Mouse (Mus musculus): ENCODE data around the gene Zdhhc19. TPM values are rescaled to one million over a fixed set of nuclear protein-coding genes. Genes with fewer than 3 reads are reported as not detected.

Gene Zdhhc19
- polyA plus RNA-seq, 1 experiment = 0.42 TPM

DNA sequence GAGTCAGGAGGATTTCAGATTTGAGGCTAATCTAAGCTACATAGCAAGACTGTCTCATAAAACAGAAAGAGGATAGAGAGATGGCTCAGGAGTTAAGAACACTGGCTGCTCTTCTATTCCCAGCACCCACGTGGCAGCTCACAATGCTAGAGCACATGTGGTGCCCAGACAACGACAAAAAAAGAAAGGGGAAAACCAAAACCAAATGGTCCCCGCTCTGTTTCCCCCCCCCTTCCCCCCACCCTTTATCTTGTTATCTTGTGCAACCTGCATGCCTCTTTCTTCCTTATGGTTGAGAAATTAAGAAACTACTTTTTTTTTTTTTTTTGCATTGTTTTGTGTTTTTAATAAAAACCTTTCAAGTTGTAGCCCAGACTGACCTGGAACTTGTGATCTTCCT is 27.6 kb upstream of the Zdhhc19 start:
- no peak overlapping the region for H3K4me3 ChIP-seq (ENCODE audit: low read depth, low read length)
- peaks cover 5% of the 10 kb centered on the region; the same call in 1 of the 2 replicates for H3K4me1 ChIP-seq (ENCODE audit: control insufficient read depth, insufficient read depth, insufficient read length, low read length)
- no peak overlapping the region for H3K27ac ChIP-seq (ENCODE audit: insufficient read depth, low read depth, low read length)
- 84% methylated on average over 3 of the region's 3 CpGs for WGBS
- TF ChIP-seq CTCF (IDR thresholded peaks at IDR 0.05; ENCODE audit: extremely low read depth, insufficient read length, insufficient replicate concordance, low read depth, low read length) (no peak), POLR2A (IDR thresholded peaks at IDR 0.05; ENCODE audit: low read depth, low read length) (no peak)
- H3K27me3 ChIP-seq (ENCODE audit: control insufficient read depth, insufficient read depth, low read length) = no peaks in the 10 kb centered on the region
- H3K36me3 ChIP-seq (ENCODE audit: control insufficient read depth, insufficient read depth, low read length) = peaks cover 66% of the 10 kb centered on the region

DNA sequence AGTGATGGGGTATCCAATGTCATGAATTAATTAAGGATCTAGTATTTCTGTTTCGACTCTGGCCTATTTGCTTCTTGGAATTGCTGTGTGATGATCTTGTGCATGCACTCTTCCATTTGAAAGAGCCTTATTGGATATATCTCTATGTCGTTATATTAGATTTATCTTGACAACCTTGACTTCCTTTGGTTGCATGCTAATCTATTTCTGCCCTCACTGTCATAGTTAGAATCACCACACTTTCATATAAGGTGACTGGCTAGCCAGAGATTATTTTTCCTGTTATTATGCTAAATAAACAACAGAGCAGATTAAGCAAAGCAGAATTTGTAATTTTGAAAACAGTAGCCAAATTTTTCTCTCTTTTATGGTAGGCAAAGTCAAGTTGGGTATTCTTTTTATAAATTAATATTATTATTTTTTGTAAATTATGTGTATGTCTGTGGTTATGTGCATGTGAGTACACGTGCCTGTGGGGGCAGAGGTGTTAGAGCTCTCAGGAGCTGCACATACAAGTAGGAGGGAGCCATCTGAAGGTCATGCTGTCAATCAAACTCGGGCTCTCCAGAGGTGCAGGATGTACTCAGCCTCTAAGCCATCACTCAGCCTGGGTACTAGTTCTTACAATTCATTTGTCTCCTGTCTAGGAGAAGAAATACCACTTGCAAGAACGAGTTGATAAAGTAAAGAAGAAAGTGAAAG is 26.5 kb upstream of the Zdhhc19 start:
- Histone ChIP-seq H3K36me3 (ENCODE audit: control insufficient read depth, insufficient read depth, low read length) (peaks cover 67% of the 10 kb centered on the region), H3K27me3 (ENCODE audit: control insufficient read depth, insufficient read depth, low read length) (no peaks in the 10 kb centered on the region), H3K4me1 (ENCODE audit: control insufficient read depth, insufficient read depth, insufficient read length, low read length) (no peaks in the 10 kb centered on the region), H3K4me3 (ENCODE audit: low read depth, low read length) (no peak overlapping the region), H3K27ac (ENCODE audit: insufficient read depth, low read depth, low read length) (no peak overlapping the region)
- WGBS = 70% methylated on average over 5 of the region's 5 CpGs
- TF ChIP-seq CTCF (IDR thresholded peaks at IDR 0.05; ENCODE audit: extremely low read depth, insufficient read length, insufficient replicate concordance, low read depth, low read length) (no peak), POLR2A (IDR thresholded peaks at IDR 0.05; ENCODE audit: low read depth, low read length) (no peak)

DNA sequence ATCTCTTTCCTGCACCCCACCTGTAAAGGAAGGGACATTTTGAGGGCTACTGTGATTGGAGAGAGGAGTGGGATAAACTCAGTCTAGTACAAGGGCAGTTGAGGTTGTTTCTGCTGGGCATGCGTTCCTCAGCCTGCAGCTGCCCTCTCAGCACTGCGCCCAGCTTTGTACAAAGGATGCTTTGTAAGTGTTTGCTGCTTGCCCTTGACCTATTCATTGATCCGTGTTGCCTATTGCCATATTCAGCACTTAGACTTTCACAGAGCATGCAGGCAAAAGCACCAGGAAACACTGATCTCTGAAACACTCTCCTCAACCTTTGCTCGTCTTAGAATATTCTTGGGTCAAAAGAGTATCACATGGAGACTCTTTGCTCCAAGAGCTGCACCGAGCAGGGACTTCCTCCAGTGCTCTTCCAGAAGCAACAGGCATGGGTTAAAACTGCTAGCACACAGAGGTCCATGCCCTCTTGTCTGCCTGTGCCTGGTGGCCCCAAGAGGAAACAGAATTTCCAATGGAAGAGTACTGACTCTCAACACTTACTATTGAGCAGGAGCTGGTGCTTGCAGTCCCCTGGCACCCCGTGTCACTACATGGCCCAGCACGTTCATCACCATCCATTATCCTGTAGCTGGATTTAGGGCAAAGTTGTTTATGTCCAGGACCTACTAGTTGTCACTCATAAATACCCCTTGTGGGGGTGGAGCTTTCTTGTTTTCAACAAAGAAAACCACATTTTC is 23.6 kb upstream of the Zdhhc19 start:
- WGBS = 61% methylated on average over 7 of the region's 7 CpGs
- Histone ChIP-seq H3K27ac (ENCODE audit: insufficient read depth, low read depth, low read length) (no peak overlapping the region), H3K4me3 (ENCODE audit: low read depth, low read length) (no peak overlapping the region), H3K27me3 (ENCODE audit: control insufficient read depth, insufficient read depth, low read length) (no peaks in the 10 kb centered on the region), H3K36me3 (ENCODE audit: control insufficient read depth, insufficient read depth, low read length) (peaks cover 75% of the 10 kb centered on the region), H3K4me1 (ENCODE audit: control insufficient read depth, insufficient read depth, insufficient read length, low read length) (no peaks in the 10 kb centered on the region)
- TF ChIP-seq CTCF (IDR thresholded peaks at IDR 0.05; ENCODE audit: extremely low read depth, insufficient read length, insufficient replicate concordance, low read depth, low read length) (no peak), POLR2A (IDR thresholded peaks at IDR 0.05; ENCODE audit: low read depth, low read length) (no peak)

DNA sequence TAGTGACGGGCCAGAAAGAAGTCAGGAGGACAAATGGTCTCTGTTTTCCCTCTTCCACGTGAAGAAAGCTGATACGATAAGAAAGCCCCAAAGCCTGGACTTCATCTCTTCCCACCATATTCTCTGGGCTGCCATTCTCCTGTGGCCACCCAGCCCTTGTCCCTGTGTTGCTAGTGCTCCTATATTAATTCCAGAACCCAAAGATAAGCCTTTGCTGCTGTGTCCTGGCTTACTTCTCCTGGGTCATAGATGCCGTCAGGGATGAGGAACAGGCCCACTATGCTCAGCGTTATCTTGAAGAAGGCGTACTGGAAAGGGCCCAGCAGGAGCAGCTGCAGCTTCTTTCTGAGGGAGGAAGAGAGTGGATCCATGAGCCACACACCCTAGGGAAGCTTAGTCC is 18.8 kb upstream of the Zdhhc19 start:
- H3K36me3 ChIP-seq (ENCODE audit: control insufficient read depth, insufficient read depth, low read length) = peaks cover 63% of the 10 kb centered on the region
- TF ChIP-seq POLR2A (IDR thresholded peaks at IDR 0.05; ENCODE audit: low read depth, low read length) (no peak), CTCF (IDR thresholded peaks at IDR 0.05; ENCODE audit: extremely low read depth, insufficient read length, insufficient replicate concordance, low read depth, low read length) (no peak)
- no peaks in the 10 kb centered on the region for H3K27me3 ChIP-seq (ENCODE audit: control insufficient read depth, insufficient read depth, low read length)
- WGBS = 84% methylated on average over 6 of the region's 6 CpGs
- no peaks in the 10 kb centered on the region; the same call in 1 of the 2 replicates for H3K4me1 ChIP-seq (ENCODE audit: control insufficient read depth, insufficient read depth, insufficient read length, low read length)
- H3K27ac ChIP-seq (ENCODE audit: insufficient read depth, low read depth, low read length) = no peak overlapping the region
- no peak overlapping the region for H3K4me3 ChIP-seq (ENCODE audit: low read depth, low read length)

DNA sequence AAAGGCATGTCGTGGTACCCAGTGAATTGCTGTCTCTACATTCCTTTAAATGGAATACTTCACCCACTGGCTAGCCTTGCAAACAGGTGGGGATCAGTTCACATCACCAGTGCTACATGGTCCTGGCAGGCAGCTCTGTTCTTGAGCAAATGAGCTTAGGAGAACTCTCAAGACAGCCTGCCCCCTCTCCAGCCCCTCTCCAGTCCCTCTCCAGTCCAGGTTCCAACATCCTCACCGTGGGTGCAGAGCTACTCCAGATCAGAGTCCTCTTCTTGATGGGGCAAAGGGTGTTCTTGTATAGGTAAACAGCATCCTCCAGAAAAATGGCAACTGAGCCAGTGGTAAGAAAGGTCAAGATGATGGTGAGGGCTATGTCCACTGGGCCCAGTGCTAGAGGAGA is 16.6 kb upstream of the Zdhhc19 start:
- WGBS = 75% methylated on average over 2 of the region's 2 CpGs
- Histone ChIP-seq H3K4me3 (ENCODE audit: low read depth, low read length) (no peak overlapping the region), H3K4me1 (ENCODE audit: control insufficient read depth, insufficient read depth, insufficient read length, low read length) (peaks cover 5% of the 10 kb centered on the region; the same call in 1 of the 2 replicates), H3K36me3 (ENCODE audit: control insufficient read depth, insufficient read depth, low read length) (peaks cover 48% of the 10 kb centered on the region), H3K27me3 (ENCODE audit: control insufficient read depth, insufficient read depth, low read length) (no peaks in the 10 kb centered on the region), H3K27ac (ENCODE audit: insufficient read depth, low read depth, low read length) (no peak overlapping the region)
- TF ChIP-seq POLR2A (IDR thresholded peaks at IDR 0.05; ENCODE audit: low read depth, low read length) (no peak), CTCF (IDR thresholded peaks at IDR 0.05; ENCODE audit: extremely low read depth, insufficient read length, insufficient replicate concordance, low read depth, low read length) (no peak)

DNA sequence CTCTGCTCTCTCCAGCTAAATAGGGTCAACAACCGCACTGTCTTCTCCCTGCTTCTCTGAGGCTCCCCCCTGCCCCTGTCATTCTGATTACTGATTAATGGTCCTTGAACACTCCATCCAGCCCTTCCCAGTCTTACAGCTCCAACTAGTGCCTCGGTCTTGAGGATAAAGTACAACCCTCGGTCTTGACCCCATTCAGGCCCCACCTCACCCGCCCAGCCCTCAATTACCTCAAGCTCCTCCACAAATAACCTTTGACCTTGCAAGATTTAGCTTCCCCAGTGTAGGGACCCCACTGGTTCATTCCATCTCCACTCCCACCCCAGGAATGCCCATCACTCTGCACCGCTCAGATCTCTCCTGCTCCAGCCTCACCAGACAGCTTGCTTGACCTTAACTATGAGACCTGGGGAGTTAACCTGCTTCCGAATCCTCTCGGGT is 11.6 kb upstream of the Zdhhc19 start:
- Histone ChIP-seq H3K27ac (ENCODE audit: insufficient read depth, low read depth, low read length) (peak overlapping the region; percentile 84), H3K27me3 (ENCODE audit: control insufficient read depth, insufficient read depth, low read length) (no peaks in the 10 kb centered on the region), H3K4me1 (ENCODE audit: control insufficient read depth, insufficient read depth, insufficient read length, low read length) (peaks cover 21% of the 10 kb centered on the region; the same call in 1 of the 2 replicates), H3K4me3 (ENCODE audit: low read depth, low read length) (peak overlapping the region; percentile 52), H3K36me3 (ENCODE audit: control insufficient read depth, insufficient read depth, low read length) (peaks cover 10% of the 10 kb centered on the region)
- TF ChIP-seq CTCF (IDR thresholded peaks at IDR 0.05; ENCODE audit: extremely low read depth, insufficient read length, insufficient replicate concordance, low read depth, low read length) = no peak
- TF ChIP-seq POLR2A (IDR thresholded peaks at IDR 0.05; ENCODE audit: low read depth, low read length) = no peak
- WGBS = 26% methylated on average over 7 of the region's 7 CpGs

DNA sequence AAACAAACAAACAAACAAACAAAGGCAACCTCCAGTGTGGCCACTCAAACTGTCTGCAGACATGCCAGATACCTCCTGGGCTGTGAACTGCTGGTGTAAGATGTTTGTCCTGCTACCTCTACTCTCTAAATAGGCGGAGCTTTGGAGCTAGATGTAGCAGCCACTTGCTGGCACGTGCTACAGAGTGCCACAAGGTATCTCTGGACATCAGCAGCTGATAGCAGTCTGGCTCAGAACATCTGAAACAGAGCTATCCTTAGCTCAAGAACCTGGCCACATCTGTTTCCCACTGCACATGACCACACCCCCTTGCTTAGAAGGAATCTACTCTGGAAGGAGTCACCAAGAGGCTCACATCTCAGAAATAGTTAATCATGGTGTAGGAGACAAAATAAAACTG is 10.9 kb upstream of the Zdhhc19 start:
- peaks cover 21% of the 10 kb centered on the region; the same call in 1 of the 2 replicates for H3K4me1 ChIP-seq (ENCODE audit: control insufficient read depth, insufficient read depth, insufficient read length, low read length)
- H3K27ac ChIP-seq (ENCODE audit: insufficient read depth, low read depth, low read length) = peak overlapping the region; percentile 84; the same call in 1 of the 2 replicates
- 49% methylated on average over 2 of the region's 2 CpGs for WGBS
- peaks cover 8% of the 10 kb centered on the region; the same call in 1 of the 2 replicates for H3K36me3 ChIP-seq (ENCODE audit: control insufficient read depth, insufficient read depth, low read length)
- peak overlapping the region; percentile 52; the same call in 1 of the 2 replicates for H3K4me3 ChIP-seq (ENCODE audit: low read depth, low read length)
- H3K27me3 ChIP-seq (ENCODE audit: control insufficient read depth, insufficient read depth, low read length) = no peaks in the 10 kb centered on the region
- no peak for TF ChIP-seq POLR2A (IDR thresholded peaks at IDR 0.05; ENCODE audit: low read depth, low read length)
- TF ChIP-seq CTCF (IDR thresholded peaks at IDR 0.05; ENCODE audit: extremely low read depth, insufficient read length, insufficient replicate concordance, low read depth, low read length) = no peak

Data from small intestine, adult 2 months (tissue).